ENCODE assay signal across 27 mouse cellular contexts in genomic region chr2:43914104-43914503, GRCm38 (mm10).
"Had no signal": no experiment of that assay in that cellular context is flagged by ENCODE, and none has a peak within 500 bp of the region (broad histone marks: within the 10 kb centered on the region; RNA-seq: fewer than 3 reads in every experiment).

No protein-coding gene starts in this region.

- ATAC-seq: forebrain, embryonic 16.5 days; hindbrain, embryonic 16.5 days; inflammation-experienced regulatory T-cells, adult 6 months; intestine, embryonic 15.5 days; intestine, postnatal 0 days had no signal

- H3K9me3 ChIP-seq: heart, embryonic 13.5 days; heart, embryonic 15.5 days; hindbrain, embryonic 10.5 days; hindbrain, embryonic 12.5 days; intestine, embryonic 15.5 days; limb, embryonic 10.5 days; limb, embryonic 12.5 days had no signal

- H3K9ac ChIP-seq: heart, embryonic 13.5 days; heart, embryonic 15.5 days; hindbrain, embryonic 12.5 days; hindbrain, embryonic 14.5 days; intestine, embryonic 15.5 days; limb, embryonic 12.5 days had no signal

- H3K4me1 ChIP-seq: heart, embryonic 13.5 days; heart, embryonic 15.5 days; hindbrain, embryonic 10.5 days; hindbrain, embryonic 12.5 days; intestine, embryonic 15.5 days had no signal

- H3K27me3 ChIP-seq: heart, embryonic 13.5 days; heart, embryonic 15.5 days; hindbrain, embryonic 12.5 days; intestine, embryonic 15.5 days; limb, embryonic 12.5 days had no signal

- H3K36me3 ChIP-seq: heart, embryonic 13.5 days; heart, embryonic 15.5 days; hindbrain, embryonic 10.5 days; hindbrain, embryonic 12.5 days; intestine, embryonic 15.5 days; limb, embryonic 10.5 days; limb, embryonic 12.5 days had no signal

- H3K27ac ChIP-seq: gastrocnemius, adult 2 months; heart, adult 2 months; heart, embryonic 13.5 days; heart, embryonic 15.5 days; hindbrain, embryonic 10.5 days; hindbrain, embryonic 12.5 days; hindbrain, embryonic 14.5 days; intestine, embryonic 15.5 days; layer of hippocampus, adult 2 months; left cerebral cortex, adult 2 months; limb, embryonic 10.5 days; limb, embryonic 12.5 days had no signal

- DNase-seq: gastrocnemius, adult 2 months; gastrocnemius, postnatal 10 days; gastrocnemius, postnatal 25 days; heart, adult 2 months; heart, postnatal 4 days; kidney, adult 18-20 months; kidney, adult 8-10 months; kidney, postnatal 10 days; kidney, postnatal 25 days; kidney, postnatal 4 days; liver had no signal

- H3K4me2 ChIP-seq: heart, embryonic 11.5 days; heart, embryonic 13.5 days; heart, embryonic 15.5 days; hindbrain, embryonic 12.5 days; hindbrain, embryonic 14.5 days; intestine, embryonic 15.5 days; limb, embryonic 12.5 days; liver, embryonic 11.5 days had no signal

- H3K4me3 ChIP-seq: gastrocnemius, adult 2 months; heart, adult 2 months; heart, embryonic 13.5 days; heart, embryonic 15.5 days; hindbrain, embryonic 10.5 days; hindbrain, embryonic 12.5 days; intestine, embryonic 15.5 days; layer of hippocampus, adult 2 months; left cerebral cortex, adult 2 months; limb, embryonic 10.5 days; limb, embryonic 12.5 days had no signal
